Mouse (Mus musculus) c-Kit-positive CD71-positive TER-119-positive erythroid progenitor cells, embryonic 14.5 days (primary cell): ENCODE measurements around the gene Cntn6.

Source experiments
- DNase-seq: peaks from one replicate; pipeline ENCODE4 v3.0.0-alpha.2; 2013; ENCODE audit warnings: low spot score

The Cntn6 gene

GRCm38 (mm10) chr6:104492490-104493431, at the start of gene Cntn6:
Gene Cntn6 (plus strand): TSS chr6:104492790.
- DNase-seq, result no peak

DNA sequence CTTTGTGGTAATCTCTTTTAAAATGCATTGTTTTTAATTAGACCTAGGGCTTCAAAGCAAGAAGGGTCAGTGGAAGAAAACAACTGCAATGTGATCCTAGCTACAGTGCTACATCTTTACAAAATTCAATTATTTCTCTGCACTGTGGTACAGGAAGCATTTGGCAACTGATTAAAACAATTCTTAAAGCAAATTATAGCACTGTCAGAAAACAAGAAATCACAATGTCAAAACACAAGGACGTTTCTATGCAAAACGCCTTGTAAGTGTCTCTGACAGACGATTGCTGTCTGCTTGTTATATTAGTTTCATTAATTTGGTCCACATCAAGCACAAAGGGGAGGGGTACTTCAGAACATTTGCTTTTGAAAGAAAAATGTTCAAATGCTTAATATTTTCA, 48.9 kb upstream of the Cntn6 start:
- DNase-seq, result no peak

DNA sequence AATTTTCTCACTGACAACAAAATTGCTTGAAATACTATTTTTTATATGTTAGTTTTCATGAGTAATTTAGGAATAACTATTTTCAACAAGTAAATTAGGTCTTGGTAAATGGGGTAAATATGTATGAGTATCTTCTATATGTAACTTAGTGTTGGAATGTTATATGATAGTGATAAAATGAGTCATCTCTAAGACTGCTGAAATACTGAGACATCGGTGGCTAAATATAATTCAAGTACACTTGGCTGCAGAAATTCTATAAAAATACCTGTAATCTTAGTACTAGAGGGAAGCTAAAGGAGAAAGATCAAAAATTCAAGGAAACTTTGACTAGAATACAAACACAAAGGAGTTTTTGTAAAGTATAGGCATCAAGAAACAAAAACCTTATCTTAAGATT, 21.9 kb upstream of the Cntn6 start:
- DNase-seq, result no peak

DNA sequence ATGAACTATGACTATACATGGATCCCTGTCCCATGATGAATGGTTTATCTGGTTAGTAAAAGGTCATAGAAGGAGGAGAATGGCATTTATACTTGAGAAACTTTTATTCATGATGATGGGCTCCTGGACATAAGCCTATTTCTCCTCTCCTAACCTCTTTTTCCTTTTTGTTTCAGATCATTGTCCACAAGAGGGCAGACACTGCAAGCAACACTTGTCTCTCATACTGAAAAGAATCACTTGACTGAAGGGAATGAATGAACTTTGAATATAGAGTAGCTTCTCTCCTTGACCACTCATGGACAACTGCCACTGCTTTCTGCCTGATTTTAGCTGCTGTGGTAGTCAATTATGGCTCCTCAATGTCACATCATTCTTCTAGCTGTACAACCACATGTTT, 13.3 kb upstream of the Cntn6 start:
- no peak for DNase-seq

DNA sequence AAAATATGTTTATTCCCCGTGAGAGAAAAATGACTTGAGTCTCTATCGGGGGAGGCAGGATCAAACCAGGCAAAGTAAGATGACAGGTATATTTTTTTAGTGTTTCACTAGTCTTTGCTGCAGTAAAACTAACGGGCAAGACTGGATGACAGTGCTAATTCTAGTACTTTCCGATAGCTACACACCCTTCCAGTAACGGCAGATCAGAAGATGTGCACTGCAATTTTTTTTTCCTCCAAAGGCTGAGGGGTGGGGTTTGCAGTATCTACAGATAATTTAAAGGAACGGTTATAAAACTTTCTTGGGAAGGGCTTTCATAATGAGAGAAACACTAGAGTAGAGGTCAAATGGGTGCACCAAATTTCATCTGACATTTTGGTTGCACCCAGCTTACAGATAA, 869 bp downstream of the Cntn6 start:
- DNase-seq, result no peak

DNA sequence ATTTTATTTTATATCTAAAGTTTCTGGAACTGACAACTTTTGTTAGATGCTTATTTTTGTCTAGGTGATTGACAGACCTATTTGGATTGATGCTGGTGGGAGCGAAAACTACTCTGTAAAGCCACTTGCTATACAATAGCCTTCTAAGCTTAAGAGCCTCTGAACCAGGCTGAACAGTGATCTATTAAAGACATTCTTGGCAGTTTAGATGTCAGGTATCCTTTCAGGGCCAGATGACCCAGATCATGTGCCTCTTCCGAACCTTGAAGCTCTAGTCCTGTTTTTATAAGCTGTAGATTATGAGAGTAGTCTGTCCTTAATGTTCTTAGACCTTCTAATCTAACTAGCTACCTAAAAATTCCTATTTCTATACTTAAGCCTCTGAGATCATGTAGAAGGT, 3.2 kb downstream of the Cntn6 start:
- no peak for DNase-seq

DNA sequence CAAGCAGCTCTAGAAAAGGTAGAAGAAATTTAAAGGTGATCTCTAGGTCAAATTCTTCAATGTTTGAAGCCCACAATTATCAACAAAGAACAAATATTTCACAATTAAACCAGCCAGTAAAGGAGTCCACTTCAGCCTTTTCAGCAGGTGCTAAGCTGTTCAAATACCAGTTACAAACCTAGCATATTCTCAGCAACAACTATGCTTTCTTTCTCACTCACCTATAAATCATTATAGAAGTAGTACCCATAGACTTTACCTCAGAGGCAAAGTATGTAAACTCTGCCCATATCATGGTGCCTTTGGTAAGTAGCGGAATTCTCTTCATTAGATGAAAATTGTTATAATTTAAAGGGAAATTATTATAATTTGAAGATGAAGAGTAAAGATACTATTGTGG, 71.4 kb downstream of the Cntn6 start:
- DNase-seq, result no peak

DNA sequence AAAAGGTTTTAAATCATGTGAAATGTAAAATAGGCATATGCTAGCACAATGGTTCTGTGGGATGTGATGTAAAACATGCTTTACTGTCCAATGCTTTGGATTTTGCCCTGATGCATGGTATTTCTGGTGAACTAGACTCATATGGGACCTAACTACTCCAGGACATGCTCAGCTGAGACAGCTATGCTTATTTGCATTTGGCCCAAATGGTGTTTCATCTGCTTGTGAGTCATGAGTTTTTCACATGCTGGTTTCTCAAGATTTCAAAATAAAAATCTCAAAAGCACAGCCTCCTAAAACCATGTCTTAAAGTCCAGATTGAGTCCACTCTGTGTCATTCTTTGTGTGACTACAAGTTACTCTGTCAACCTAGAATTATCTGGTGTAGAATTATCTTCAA, 77.0 kb downstream of the Cntn6 start:
- no peak for DNase-seq

DNA sequence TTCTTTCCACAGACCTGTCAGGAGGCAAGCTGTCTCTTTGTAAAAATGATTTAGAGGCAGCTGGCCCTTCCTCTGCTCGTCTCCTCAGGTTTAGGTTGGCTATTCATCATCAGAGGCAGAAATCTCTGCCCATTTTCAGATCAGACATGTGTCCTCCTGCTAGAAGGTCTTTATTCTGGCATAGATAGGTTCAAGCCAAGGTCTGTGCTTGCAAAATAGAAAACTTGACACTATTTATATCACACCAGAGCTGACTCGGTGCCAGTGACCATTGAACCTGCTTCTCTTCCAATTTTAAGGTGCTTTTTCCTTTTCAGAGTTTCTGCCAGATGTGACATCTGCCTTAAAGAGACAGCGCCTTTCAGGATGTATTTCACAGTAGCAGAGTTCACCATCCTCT, 95.4 kb downstream of the Cntn6 start:
- DNase-seq, result no peak

DNA sequence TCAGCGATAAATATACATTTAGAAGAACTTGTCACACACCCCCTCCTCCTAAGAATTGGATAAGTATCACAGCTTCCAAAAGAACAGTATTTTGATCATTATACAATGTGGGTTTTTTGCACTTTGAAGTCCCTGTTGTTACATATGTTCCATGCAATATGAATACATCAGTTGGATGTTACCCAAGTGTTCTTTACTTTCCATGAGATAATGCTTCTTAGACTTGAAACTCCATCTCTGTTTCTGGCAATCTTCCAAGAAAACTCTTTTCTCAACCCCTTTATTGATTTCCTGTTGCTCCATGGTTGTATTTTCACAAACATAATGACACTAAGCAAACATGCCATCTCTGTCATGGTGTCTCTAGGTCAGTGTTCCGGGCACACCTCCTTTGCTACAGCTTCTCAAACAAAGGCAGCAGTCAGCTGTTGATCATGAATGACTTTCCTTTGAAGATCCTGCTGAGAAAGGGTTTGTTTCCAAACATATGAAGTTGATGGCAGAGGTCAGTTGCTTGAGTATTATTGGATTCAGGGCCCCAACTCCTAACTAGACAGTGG, 108.3 kb downstream of the Cntn6 start:
- no peak for DNase-seq

DNA sequence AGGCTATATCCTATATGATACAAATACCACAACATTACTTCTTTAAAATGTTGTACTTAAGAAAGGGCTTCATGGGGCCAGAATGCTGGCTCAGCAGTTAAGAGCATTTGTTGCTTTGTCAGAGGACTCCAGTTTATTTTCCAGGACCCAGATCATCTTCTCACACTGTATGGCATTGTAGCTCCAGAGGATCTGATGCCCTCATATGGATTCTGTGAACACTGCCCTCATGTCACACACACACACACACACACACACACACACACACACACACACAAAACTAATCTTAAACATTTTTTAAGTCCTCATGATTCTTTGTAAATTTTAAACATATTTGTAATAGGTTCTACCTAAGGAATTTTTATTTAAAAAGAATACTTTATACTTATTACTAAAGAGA, 110.3 kb downstream of the Cntn6 start:
- DNase-seq, result no peak

GRCm38 (mm10) chr6:104603371-104603770, 110.8 kb downstream of the Cntn6 start:
- DNase-seq, result no peak

GRCm38 (mm10) chr6:104605214-104605613, 112.6 kb downstream of the Cntn6 start:
- no peak for DNase-seq

DNA sequence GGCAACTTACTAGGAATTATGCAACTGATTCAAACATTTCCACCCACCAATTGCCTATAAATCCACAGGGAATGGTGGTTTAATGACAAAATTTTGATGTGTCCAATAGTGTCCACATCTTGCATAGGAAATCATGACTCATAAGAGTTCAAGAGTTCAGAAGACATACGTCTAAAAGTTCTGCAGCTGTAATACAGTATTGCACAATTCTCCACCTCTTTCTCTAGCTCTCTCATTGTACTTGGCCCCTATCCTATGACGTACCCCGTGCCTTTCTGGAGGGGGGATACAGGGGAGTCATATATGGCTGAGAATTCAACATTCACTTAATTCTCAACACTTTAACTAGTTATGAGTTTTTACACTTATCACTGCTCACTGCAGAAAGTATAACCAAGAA, 160.9 kb downstream of the Cntn6 start:
- DNase-seq, result no peak

- no peak for DNase-seq
Measured at GRCm38 (mm10) chr6:104668701-104669100, 176.1 kb downstream of the Cntn6 start.

DNA sequence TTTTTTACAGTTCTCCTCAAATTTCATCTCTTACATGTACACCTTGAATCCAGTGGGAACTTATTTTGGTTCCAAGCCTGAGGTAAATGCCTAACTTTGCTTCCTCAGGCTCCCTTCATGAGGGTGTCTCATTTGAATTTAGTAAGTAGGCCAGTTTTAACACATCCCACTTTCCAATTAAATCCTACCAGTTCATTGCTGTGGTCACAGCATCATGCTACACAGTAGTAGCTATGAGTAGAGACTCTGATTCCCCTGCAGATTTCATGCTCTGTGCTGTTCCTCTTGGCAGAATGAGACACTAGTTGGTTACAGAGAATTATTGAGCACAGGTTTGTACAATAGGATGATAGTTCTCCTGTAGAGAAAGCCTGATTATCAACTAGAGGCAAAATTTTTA, 181.7 kb downstream of the Cntn6 start:
- DNase-seq, result no peak

DNA sequence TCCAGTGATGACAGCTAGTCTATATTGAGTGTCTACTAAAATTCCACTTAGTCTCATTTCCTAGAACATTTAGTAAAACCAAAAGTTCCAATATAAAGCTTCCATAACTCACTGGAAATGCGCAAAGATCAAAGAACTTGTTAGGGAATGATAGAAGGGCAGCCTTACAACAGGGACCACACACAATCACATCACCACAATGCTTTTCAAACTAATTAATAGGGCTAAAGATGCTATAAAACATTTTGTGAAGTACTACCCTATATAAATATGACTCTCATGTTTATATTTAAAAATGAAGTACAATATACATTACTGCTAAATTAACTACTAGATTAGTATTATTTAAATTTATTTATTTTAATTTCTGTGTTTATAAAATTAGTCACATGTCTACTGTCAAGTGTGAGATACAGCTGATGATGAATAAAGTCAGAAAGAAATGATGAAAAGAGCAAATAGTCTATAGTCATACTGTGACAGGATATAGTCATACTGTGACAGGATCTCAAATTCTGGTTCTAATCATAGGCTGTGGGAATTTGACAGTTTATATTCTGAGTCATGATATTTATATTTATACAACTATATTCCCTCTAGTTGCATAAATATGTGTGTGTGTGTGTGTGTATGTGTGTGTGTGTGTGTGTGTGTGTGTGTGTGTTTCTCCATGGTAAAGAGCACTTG, 187.4 kb downstream of the Cntn6 start:
- no peak for DNase-seq

DNA sequence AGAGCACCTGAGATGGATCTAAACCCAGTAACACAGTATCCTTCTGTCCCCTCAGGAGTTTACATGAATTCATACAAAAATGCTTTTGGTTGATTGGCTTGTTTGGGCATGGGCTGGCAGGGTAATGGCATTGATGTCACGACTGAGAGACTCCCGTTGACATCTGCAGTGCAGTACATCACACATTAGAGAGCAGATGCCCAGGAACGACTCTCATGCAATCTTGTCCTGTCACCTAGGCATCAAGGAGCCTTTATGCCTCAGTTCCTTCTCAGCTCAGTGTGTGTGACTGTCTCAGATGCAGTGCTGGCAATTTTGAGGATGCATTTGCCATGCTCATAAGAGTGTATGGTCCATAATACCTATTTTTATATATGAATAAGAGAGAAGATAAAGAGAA, 195.4 kb downstream of the Cntn6 start:
- DNase-seq, result no peak

- no peak for DNase-seq
Measured at GRCm38 (mm10) chr6:104688439-104689125, 196.0 kb downstream of the Cntn6 start.

DNA sequence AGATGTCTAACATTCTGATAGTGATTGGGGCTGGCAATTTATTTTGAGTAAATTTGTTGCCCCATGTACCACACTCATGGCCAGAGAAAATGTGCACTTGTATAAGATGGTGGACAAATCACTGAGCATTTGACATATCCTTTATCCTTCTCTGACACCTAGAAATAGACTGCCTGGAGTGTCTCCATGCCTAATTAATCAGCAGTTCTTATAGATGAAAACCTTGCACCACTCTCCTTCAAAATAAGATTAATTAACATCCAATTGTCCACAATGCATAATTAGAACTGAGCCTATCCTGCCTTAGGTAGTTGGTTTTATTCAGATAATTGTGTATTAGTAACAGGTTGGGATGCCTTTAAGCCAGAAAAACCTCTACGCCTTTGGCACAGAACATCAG, 236.0 kb downstream of the Cntn6 start:
- no peak for DNase-seq

- DNase-seq, result no peak
Measured at GRCm38 (mm10) chr6:104734256-104734655, 241.7 kb downstream of the Cntn6 start.

GRCm38 (mm10) chr6:104738999-104739398, 246.4 kb downstream of the Cntn6 start:
- no peak for DNase-seq

- no peak for DNase-seq
Measured at GRCm38 (mm10) chr6:104758125-104758524, 265.5 kb downstream of the Cntn6 start.
